Mouse (Mus musculus): ENCODE data around the gene Hectd1.

- TF ChIP-seq POLR2A (IDR thresholded peaks at IDR 0.05; ENCODE audit: low read depth, low read length) (no peak), CTCF (IDR thresholded peaks at IDR 0.05; ENCODE audit: borderline replicate concordance, insufficient read depth, low read length) (no peak)
Observed at GRCm38 (mm10) chr12:51696157-51696556, 133.2 kb downstream of the Hectd1 start.
